Mouse (Mus musculus): ENCODE data around the gene Ch25h.

Gene Ch25h

DNA sequence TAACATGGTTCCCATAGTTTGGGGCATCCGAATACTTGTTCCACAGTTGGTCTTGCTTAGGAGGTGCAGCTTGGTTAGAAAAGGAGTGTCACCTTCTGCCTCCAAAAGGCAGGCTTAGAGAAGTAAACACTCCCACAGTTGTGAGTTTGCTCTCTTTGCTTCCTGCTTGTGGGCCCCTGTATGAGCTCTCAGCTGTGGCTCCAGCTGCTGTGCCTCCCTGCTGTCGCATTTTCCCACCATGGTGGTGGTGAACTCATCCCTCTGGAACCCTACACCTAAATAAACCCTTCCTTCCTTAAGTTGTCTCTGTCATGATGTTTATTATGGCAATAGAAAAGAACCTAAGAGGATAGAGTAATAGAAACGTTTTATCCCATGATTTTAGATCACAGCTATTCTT lies 6.2 kb downstream of the Ch25h start:
- 74% methylated on average over 3 of the region's 3 CpGs for WGBS

- WGBS, result 54% methylated on average over 6 of the region's 6 CpGs
Observed at GRCm38 (mm10) chr19:34468216-34468615, 6.7 kb downstream of the Ch25h start.

- 69% methylated on average over 3 of the region's 3 CpGs for WGBS
Observed at GRCm38 (mm10) chr19:34464453-34464852, 10.5 kb downstream of the Ch25h start.

DNA sequence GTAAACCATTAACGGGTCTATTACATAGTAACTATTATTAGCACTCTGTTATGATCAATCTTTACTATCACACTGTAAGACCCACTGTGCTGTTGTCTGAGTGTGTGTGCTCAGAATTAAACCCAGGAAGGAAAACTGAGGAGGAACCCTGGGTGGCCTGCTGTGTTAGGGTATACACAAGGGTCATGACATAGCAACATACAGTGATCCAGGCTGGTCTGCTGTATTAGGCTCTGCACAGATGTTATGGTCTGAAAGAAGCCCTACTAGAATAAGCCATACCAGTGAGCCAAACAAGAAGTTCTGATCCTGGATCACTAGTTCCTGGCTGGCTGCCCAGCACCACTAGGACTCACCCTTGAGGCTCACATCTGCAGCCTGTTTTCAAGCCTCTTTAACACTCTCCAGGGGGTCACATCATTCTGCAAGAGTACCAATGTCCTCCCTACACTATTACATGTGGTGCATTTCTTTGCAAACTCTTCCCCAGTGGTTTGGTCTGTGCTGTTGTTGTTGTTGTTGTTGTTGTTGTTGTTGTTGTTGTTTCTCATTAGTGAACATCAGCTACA lies 13.4 kb downstream of the Ch25h start:
- WGBS, result 73% methylated on average over 1 of the region's 1 CpGs

DNA sequence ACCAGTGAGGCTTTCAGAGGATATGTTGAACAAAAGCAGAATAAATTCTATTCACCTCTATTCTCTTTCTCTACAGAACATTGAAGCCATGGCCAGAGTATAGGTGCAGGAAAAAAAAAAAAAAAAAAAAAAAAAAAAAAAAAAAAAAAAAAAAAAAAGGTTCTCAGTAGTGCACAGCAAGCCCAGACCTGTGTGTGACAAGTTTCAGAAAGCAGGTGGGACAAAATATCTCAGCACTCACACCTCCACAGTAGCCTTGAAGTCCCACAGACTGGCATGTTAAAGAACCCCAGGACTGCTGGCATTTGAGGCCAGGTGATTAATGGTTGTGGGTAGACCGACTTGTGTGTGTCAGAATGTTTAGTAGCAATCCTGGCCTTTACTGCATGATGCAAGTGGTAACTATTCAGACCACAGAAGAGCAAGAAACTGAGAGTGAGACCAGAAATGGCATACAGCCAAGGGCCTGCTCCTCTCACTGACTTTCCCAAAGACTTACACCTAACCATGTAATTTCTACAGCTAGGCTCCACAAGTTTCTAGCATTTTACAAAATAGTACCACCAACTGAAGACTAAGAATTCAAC lies 24.1 kb downstream of the Ch25h start:
- WGBS, result 83% methylated on average over 1 of the region's 1 CpGs

GRCm38 (mm10) chr19:34448851-34449250 lies 26.1 kb downstream of the Ch25h start:
- WGBS, result 95% methylated on average over 1 of the region's 1 CpGs

- WGBS, result 62% methylated on average over 4 of the region's 4 CpGs
Observed at GRCm38 (mm10) chr19:34445410-34446012, 29.5 kb downstream of the Ch25h start.

GRCm38 (mm10) chr19:34444785-34445184 lies 30.2 kb downstream of the Ch25h start:
- 88% methylated on average over 3 of the region's 3 CpGs for WGBS

GRCm38 (mm10) chr19:34441979-34442378 lies 33.0 kb downstream of the Ch25h start:
- 58% methylated on average over 2 of the region's 2 CpGs for WGBS

DNA sequence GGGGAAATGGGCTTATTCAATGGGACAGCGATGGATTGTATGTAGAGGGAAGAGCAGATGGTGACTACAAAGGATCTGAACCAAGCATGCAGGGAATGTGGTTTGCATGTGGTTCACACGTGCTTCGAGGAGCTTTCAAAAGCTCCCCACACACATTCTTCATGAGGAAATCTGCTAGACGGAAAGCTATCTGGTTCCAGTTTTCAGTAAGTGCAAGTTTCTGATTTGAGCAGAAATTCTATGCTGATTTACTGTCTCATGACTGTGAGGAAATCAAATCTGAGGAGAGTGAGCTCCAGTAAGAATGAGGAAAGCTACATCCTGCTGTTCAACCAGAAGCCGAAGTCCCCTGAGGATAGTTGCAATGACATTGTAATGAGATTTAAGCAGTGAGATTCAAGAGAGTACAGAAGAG lies 39.8 kb downstream of the Ch25h start:
- WGBS, result 60% methylated on average over 5 of the region's 5 CpGs

GRCm38 (mm10) chr19:34431314-34431713 lies 43.6 kb downstream of the Ch25h start:
- 76% methylated on average over 3 of the region's 3 CpGs for WGBS

- WGBS, result 91% methylated on average over 4 of the region's 4 CpGs
Observed at GRCm38 (mm10) chr19:34423783-34424335, 51.1 kb downstream of the Ch25h start.
